Mouse (Mus musculus): ENCODE measurements around the gene Mcm3ap. TPM values are rescaled to one million over a fixed set of nuclear protein-coding genes. Genes with fewer than 3 reads are reported as not detected.

Gene Mcm3ap
- total and polyA plus RNA-seq, 3 experiments = 26.4 to 47.8 (median 34.2) TPM

DNA sequence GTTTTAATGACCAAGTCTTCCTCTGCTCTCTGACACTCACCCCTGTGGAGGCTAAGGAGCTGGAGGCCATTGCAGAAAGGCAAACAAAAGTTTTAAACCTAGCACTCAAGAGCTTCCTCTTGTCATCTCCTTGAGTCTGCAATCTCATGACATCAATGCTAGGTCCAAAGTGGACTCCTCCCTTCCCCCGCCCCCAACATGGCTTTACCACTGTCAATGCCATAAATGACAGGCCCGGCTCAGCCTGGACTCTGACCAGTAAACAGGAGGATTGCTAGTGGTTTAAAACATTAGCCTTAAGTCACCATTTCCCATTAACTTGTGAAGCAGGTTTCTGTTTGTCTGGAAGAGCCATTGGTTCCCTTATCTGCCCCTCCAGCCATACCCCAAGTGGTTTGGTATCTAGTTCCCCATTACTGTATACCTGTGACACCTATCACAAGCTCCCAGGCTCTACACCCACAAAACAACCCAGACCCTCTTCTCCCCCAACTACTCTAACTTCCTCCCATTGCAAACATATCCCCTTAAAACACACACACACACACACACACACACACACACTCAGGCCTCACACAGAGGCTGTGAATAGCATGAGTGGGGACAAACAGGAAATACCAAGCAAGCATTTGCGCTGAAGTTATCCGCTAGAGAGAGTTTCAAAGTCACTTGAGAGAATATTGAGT, 22.6 kb upstream of the Mcm3ap start:
- Histone ChIP-seq H3K4me1 (ENCODE audit: control insufficient read depth in 1 of 2, insufficient read depth in 2 of 2) (peaks cover 6 to 22% of the 10 kb centered on the region in 2 experiments), H3K4me2 (ENCODE audit: insufficient read depth, low read depth, poor library complexity, severe bottlenecking) (no peak overlapping the region), H3K36me3 (replicated peaks in 1 of 2; ENCODE audit: control insufficient read depth in 1 of 2, insufficient read depth in 1 of 2, low read length in 1 of 2) (peaks cover 0 to 4% of the 10 kb centered on the region in 2 experiments), H3K9me3 (replicated peaks; ENCODE audit: low read length) (no peaks in the 10 kb centered on the region), H3K4me3 (replicated peaks in 1 of 3; ENCODE audit: low read depth in 2 of 3, low read length in 2 of 3, poor library complexity in 1 of 3) (no peak overlapping the region), H3K79me2 (replicated peaks; ENCODE audit: control insufficient read depth, extremely low read depth, insufficient read depth, poor library complexity, severe bottlenecking) (peaks cover 9% of the 10 kb centered on the region), H3K27ac (ENCODE audit: insufficient read depth, low read depth) (no peak overlapping the region), H3K27me3 (replicated peaks) (no peaks in the 10 kb centered on the region), H3K9ac (ENCODE audit: insufficient read depth, low read depth) (no peak overlapping the region)
- DNase-seq (ENCODE audit: extremely low read depth) = no peak
- dilution Hi-C loops (cut with MboI; ENCODE audit: extremely low pct_ligation_motif_present, extremely low pct_unique_long_range_greater_than_20kb, low sequenced_read_pairs) = no loop called here
- TF ChIP-seq MAX (IDR thresholded peaks at IDR 0.05; ENCODE audit: low read length) (no peak), EP300 (IDR thresholded peaks at IDR 0.05; ENCODE audit: low read length) (no peak), GABPA (IDR thresholded peaks at IDR 0.05; ENCODE audit: insufficient replicate concordance, low read depth, low read length) (no peak), IRF4 (IDR thresholded peaks at IDR 0.05; ENCODE audit: low read depth, low read length) (no peak), MEF2A (IDR thresholded peaks at IDR 0.05; ENCODE audit: borderline replicate concordance, low read depth, low read length) (no peak), POLR2AphosphoS2 (IDR thresholded peaks at IDR 0.05; ENCODE audit: low read depth, low read length) (no peak), UBTF (IDR thresholded peaks at IDR 0.05; ENCODE audit: low read depth, low read length) (no peak), JUN (IDR thresholded peaks at IDR 0.05; ENCODE audit: insufficient read depth, low read depth, low read length) (no peak)
- in situ Hi-C loops (cut with MboI; ENCODE audit: low pct_ligation_motif_present, low pct_unique_long_range_greater_than_20kb, low sequenced_read_pairs) = no loop called here

DNA sequence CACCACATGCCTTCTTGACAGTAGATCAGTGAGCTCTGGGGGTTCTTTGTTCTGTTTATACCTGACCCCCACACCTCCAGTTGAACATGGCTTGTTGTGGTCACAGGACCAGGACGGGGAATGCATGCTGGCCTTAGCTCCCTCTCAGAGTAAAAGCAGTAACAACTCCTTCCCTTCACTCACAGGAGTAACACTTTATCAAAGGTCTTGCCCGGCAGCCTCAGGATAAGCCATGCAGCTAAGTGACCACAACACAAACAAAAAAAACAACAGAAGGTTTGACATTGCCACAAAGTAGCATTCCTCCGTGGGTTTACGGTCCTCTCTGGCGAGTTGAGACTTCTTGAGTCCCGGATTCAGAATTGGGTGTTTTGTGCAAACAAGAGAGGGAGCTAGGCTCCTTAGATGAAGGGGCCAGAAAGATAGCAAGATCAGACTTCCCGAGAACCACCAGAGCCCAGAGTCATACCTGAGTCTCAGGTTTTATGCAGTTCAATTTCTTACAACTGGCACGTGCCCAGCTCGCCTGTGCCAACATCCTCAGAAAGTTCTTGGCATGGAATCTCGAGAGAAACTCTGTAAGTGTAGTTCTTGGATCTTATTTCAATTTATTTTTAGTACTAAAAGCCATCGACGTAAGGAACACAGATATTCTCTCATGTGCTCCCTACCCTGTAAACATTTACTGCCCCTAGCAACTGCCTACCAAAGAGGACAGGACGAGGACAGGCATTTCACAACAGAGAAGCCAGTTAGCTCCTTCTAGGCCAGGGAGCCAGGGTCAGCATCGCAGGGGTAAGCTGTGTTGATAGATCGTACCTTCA, 21.1 kb upstream of the Mcm3ap start:
- in situ Hi-C loops (cut with MboI; ENCODE audit: low pct_ligation_motif_present, low pct_unique_long_range_greater_than_20kb, low sequenced_read_pairs) (no loop called here), dilution Hi-C loops (cut with MboI; ENCODE audit: extremely low pct_ligation_motif_present, extremely low pct_unique_long_range_greater_than_20kb, low sequenced_read_pairs) (no loop called here)
- Histone ChIP-seq H3K79me2 (replicated peaks; ENCODE audit: control insufficient read depth, extremely low read depth, insufficient read depth, poor library complexity, severe bottlenecking) (no peaks in the 10 kb centered on the region), H3K27me3 (replicated peaks) (peaks cover under 1% of the 10 kb centered on the region), H3K4me3 (replicated peaks in 1 of 3; ENCODE audit: low read depth in 2 of 3, low read length in 2 of 3, poor library complexity in 1 of 3) (no peak overlapping the region), H3K36me3 (replicated peaks in 1 of 2; ENCODE audit: control insufficient read depth in 1 of 2, insufficient read depth in 1 of 2, low read length in 1 of 2) (no peaks in the 10 kb centered on the region), H3K4me1 (ENCODE audit: control insufficient read depth in 1 of 2, insufficient read depth in 2 of 2) (peaks cover 0 to 16% of the 10 kb centered on the region in 2 experiments; a peak in 2 of 4 replicates), H3K9ac (ENCODE audit: insufficient read depth, low read depth) (no peak overlapping the region), H3K4me2 (ENCODE audit: insufficient read depth, low read depth, poor library complexity, severe bottlenecking) (no peak overlapping the region), H3K27ac (ENCODE audit: insufficient read depth, low read depth) (no peak overlapping the region), H3K9me3 (replicated peaks; ENCODE audit: low read length) (no peaks in the 10 kb centered on the region)
- TF ChIP-seq ETS1 (conservative IDR thresholded peaks at IDR 0.05; ENCODE audit: low read depth, low read length) = no peak
- TF ChIP-seq TBP (conservative IDR thresholded peaks at IDR 0.05; ENCODE audit: low read depth, low read length) = no peak
- TF ChIP-seq ZMIZ1 (IDR thresholded peaks at IDR 0.05; ENCODE audit: low read depth, low read length) = no peak
- TF ChIP-seq UBTF (IDR thresholded peaks at IDR 0.05; ENCODE audit: low read depth, low read length) = no peak
- TF ChIP-seq BHLHE40 (IDR thresholded peaks at IDR 0.05; ENCODE audit: low read depth, low read length) = no peak
- TF ChIP-seq POLR2A (IDR thresholded peaks at IDR 0.05; ENCODE audit: low read depth, low read length) = no peak
- TF ChIP-seq CHD1 (IDR thresholded peaks at IDR 0.05; ENCODE audit: low read depth, low read length) = no peak
- TF ChIP-seq MYC (IDR thresholded peaks at IDR 0.05; ENCODE audit: low read depth, low read length) = no peak
- TF ChIP-seq ZC3H11A (IDR thresholded peaks at IDR 0.05; ENCODE audit: low read depth, low read length) = no peak
- no peak for TF ChIP-seq ELF1 (IDR thresholded peaks at IDR 0.05; ENCODE audit: low read depth, low read length)
- TF ChIP-seq NELFE (IDR thresholded peaks at IDR 0.05; ENCODE audit: low read depth, low read length) = no peak
- TF ChIP-seq SIN3A (IDR thresholded peaks at IDR 0.05; ENCODE audit: low read length) = no peak
- no peak for TF ChIP-seq RCOR1 (conservative IDR thresholded peaks at IDR 0.05; ENCODE audit: low read depth, low read length)
- TF ChIP-seq JUND (conservative IDR thresholded peaks at IDR 0.05; ENCODE audit: low read depth, low read length) = no peak
- no peak for TF ChIP-seq NRF1 (IDR thresholded peaks at IDR 0.05; ENCODE audit: low read depth, low read length)
- no peak for TF ChIP-seq TCF12 (IDR thresholded peaks at IDR 0.05; ENCODE audit: low read depth, low read length)
- no peak for TF ChIP-seq MXI1 (IDR thresholded peaks at IDR 0.05; ENCODE audit: low read depth, low read length)
- no peak for TF ChIP-seq EP300 (IDR thresholded peaks at IDR 0.05; ENCODE audit: low read length)
- DNase-seq (ENCODE audit: extremely low read depth) = no peak
